Mouse (Mus musculus): Measurements from ENCODE around the gene Adgrv1.

DNA sequence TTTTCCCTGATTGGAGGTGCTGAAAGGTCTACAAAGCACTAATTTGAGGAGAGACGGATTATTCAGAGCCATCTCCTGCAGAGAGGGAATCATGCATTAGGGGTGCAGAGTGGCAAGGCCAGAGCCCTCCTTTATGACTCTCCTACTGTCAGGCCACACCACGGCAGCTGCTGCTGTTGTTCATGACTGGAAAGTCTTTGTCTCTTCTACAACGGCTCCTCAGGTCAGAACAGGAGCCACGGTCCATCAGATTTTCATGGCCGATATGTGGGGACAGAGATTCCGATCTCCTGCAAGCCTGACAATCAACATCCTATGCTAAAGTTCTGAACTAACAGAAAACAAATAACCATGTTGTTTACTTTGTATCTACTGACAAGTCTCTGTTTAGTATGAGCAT lies 350.8 kb downstream of the Adgrv1 start:
- TF ChIP-seq CTCF (IDR thresholded peaks at IDR 0.05; ENCODE audit: borderline replicate concordance, insufficient read depth, low read length) (no peak), POLR2A (IDR thresholded peaks at IDR 0.05; ENCODE audit: low read depth, low read length) (no peak)

Measured in embryonic fibroblast, embryonic 13.5 days (primary cell).